8 mouse cellular contexts compared by ENCODE assay signal in genomic region chr2:120153586-120154360, GRCm38 (mm10). TPM values are rescaled to one million over a fixed set of nuclear protein-coding genes. Genes with fewer than 3 reads are reported as not detected.
DNase-seq lines count a peak whose midpoint lies in the region; ATAC-seq and TF ChIP-seq lines count a peak whose summit lies in the region.

No protein-coding gene starts in this region.

- peak; percentile 62 for ATAC-seq in embryonic facial prominence, embryonic 13.5 days (ENCODE audit: insufficient number of reproducible peaks, insufficient read depth, low FRiP score, low TSS enrichment, low read depth)
- peak; percentile 82 for ATAC-seq in intestine, embryonic 14.5 days (replicated peaks; ENCODE audit: low FRiP score, low TSS enrichment, low read depth)
- peak; percentile 48 for ATAC-seq in stomach, embryonic 14.5 days (ENCODE audit: insufficient number of reproducible peaks, insufficient read depth, low FRiP score, low read depth)

- peak overlapping the region; percentile 96 for H3K4me2 ChIP-seq in embryonic facial prominence, embryonic 13.5 days
- peak overlapping the region; percentile 98 for H3K4me2 ChIP-seq in intestine, embryonic 14.5 days (ENCODE audit: low read length)
- peak overlapping the region; percentile 100 for H3K4me2 ChIP-seq in stomach, embryonic 14.5 days (replicated peaks; ENCODE audit: low read depth, low read length)

- H3K4me1 ChIP-seq in embryonic facial prominence, embryonic 13.5 days: peaks cover 12% of the 10 kb centered on the region
- H3K4me1 ChIP-seq in intestine, embryonic 14.5 days (replicated peaks; ENCODE audit: control insufficient read depth, insufficient read depth, low read length): peaks cover 7% of the 10 kb centered on the region; the same call in 1 of the 2 replicates
- H3K4me1 ChIP-seq in stomach, embryonic 14.5 days (ENCODE audit: control insufficient read depth, insufficient read depth, low read length): no peaks in the 10 kb centered on the region

- H3K27ac ChIP-seq in gastrocnemius, adult 2 months: peak overlapping the region; percentile 90
- H3K27ac ChIP-seq in embryonic facial prominence, embryonic 13.5 days: peak overlapping the region; percentile 44; the same call in 1 of the 2 replicates
- peak overlapping the region; percentile 51; the same call in 1 of the 2 replicates for H3K27ac ChIP-seq in intestine, embryonic 14.5 days (ENCODE audit: low read depth)
- H3K27ac ChIP-seq in stomach, embryonic 14.5 days (ENCODE audit: low read length): peak overlapping the region; percentile 39; the same call in 1 of the 2 replicates

- intact Hi-C loops in gastrocnemius, adult 2 months (cut with DNase I): loop anchor here (5.0 kb wide), 1 partner anchor 51 kb away; no protein-coding TSS in a partner anchor

- WGBS in embryonic facial prominence, embryonic 13.5 days: 2% methylated on average over 38 of the region's 38 CpGs
- WGBS in intestine, embryonic 14.5 days: 1% methylated on average over 38 of the region's 38 CpGs
- 2% methylated on average over 38 of the region's 38 CpGs for WGBS in stomach, embryonic 14.5 days

- H3K36me3 ChIP-seq in embryonic facial prominence, embryonic 13.5 days: no peaks in the 10 kb centered on the region
- H3K36me3 ChIP-seq in intestine, embryonic 14.5 days (ENCODE audit: control insufficient read depth, insufficient read depth, low read length): no peaks in the 10 kb centered on the region
- H3K36me3 ChIP-seq in stomach, embryonic 14.5 days (ENCODE audit: control insufficient read depth, insufficient read depth, low read length): no peaks in the 10 kb centered on the region

- 0 out of 2 replicates have a peak, but pooled peaks cover 3% of the 10 kb centered on the region for H3K9me3 ChIP-seq in embryonic facial prominence, embryonic 13.5 days
- no peaks in the 10 kb centered on the region for H3K9me3 ChIP-seq in intestine, embryonic 14.5 days (ENCODE audit: control insufficient read depth, low read length)
- no peaks in the 10 kb centered on the region for H3K9me3 ChIP-seq in stomach, embryonic 14.5 days (ENCODE audit: control insufficient read depth, low read depth, low read length)

- H3K9ac ChIP-seq in embryonic facial prominence, embryonic 13.5 days: peak overlapping the region; percentile 78
- peak overlapping the region; percentile 63 for H3K9ac ChIP-seq in intestine, embryonic 14.5 days (ENCODE audit: low read length)
- H3K9ac ChIP-seq in stomach, embryonic 14.5 days (replicated peaks; ENCODE audit: low read depth, low read length): peak overlapping the region; percentile 58

- no peak for TF ChIP-seq CTCF in gastrocnemius, adult 2 months (IDR thresholded peaks at IDR 0.05)

- H3K4me3 ChIP-seq in gastrocnemius, adult 2 months: peak overlapping the region; percentile 96
- peak overlapping the region; percentile 69 for H3K4me3 ChIP-seq in embryonic facial prominence, embryonic 13.5 days
- H3K4me3 ChIP-seq in intestine, embryonic 14.5 days (ENCODE audit: low read depth, low read length): peak overlapping the region; percentile 73
- peak overlapping the region; percentile 75 for H3K4me3 ChIP-seq in stomach, embryonic 14.5 days (ENCODE audit: low read depth, low read length)

- peaks cover 8% of the 10 kb centered on the region; the same call in 1 of the 2 replicates for H3K27me3 ChIP-seq in embryonic facial prominence, embryonic 13.5 days
- H3K27me3 ChIP-seq in intestine, embryonic 14.5 days (replicated peaks; ENCODE audit: control insufficient read depth, insufficient read depth, low read length): no peaks in the 10 kb centered on the region
- no peaks in the 10 kb centered on the region for H3K27me3 ChIP-seq in stomach, embryonic 14.5 days (ENCODE audit: control insufficient read depth, insufficient read depth, low read length)

- no peak for DNase-seq in gastrocnemius, adult 2 months
- no peak for DNase-seq in gastrocnemius, adult 18-20 months (ENCODE audit: low spot score)
- peak; percentile 49 for DNase-seq in CD4-positive, CD25-positive, alpha-beta regulatory T cell, adult 2 months (ENCODE audit: low read depth, low spot score)
- peak; percentile 63 for DNase-seq in intestine, embryonic 14.5 days (ENCODE audit: low spot score)
- peak; percentile 58 for DNase-seq in lung, postnatal 25 days (ENCODE audit: low spot score)
- DNase-seq in adrenal gland, adult 8-10 months: no peak

RNA-seq across cellular contexts. Expression of gene Ehd4, which starts 0.6 kb away (rescaled TPM):
- 10 to 100 TPM; 19.5 to 31.7 TPM for total RNA-seq in gastrocnemius, adult 2 months (2021)
- 10 to 100 TPM; 27.1 to 31.2 TPM for total RNA-seq in gastrocnemius, adult 18-20 months (2021)
- polyA plus RNA-seq in embryonic facial prominence, embryonic 13.5 days (2015; fragmentation: Nextera tagmentation; extraction: Ambion mirVana): 22.9 and 23.7 TPM in 2 replicates
- 35.4 and 36.5 TPM in 2 replicates for polyA plus RNA-seq in intestine, embryonic 14.5 days (2014; fragmentation: Nextera tagmentation; extraction: Ambion mirVana)
- polyA plus RNA-seq in stomach, embryonic 14.5 days (2014; fragmentation: Nextera tagmentation; extraction: Ambion mirVana): 32.8 and 34.0 TPM in 2 replicates
- 10 to 100 TPM; 44.4 to 84.5 (median 63.0) TPM for total RNA-seq in adrenal gland, adult 8-10 months (2022)

Comparison
In these comparisons a context has a peak if more than half of its experiments do, and no peak if none do; other contexts are left out.
1. DNase-seq: peak in CD4-positive, CD25-positive, alpha-beta regulatory T cell, adult 2 months (single experiment), intestine, embryonic 14.5 days (single experiment) and lung, postnatal 25 days (single experiment); none in gastrocnemius, adult 2 months (single experiment), gastrocnemius, adult 18-20 months (single experiment) and adrenal gland, adult 8-10 months (single experiment).
2. H3K27ac ChIP-seq: peak in every context shown above with its lines; median percentile 90 in gastrocnemius, adult 2 months; 51 in intestine, embryonic 14.5 days; 44 in embryonic facial prominence, embryonic 13.5 days; 39 in stomach, embryonic 14.5 days.
3. Peak in every context shown above with its lines, with median percentiles within 50 percentile points of each other: H3K4me3 ChIP-seq, ATAC-seq, H3K4me2 ChIP-seq and H3K9ac ChIP-seq.